Mouse (Mus musculus): ENCODE results near the gene Slc25a1. TPM values are rescaled to one million over a fixed set of nuclear protein-coding genes. Genes with fewer than 3 reads are reported as not detected.
"Not testable (repeated sequence)": the region's sequence is repeated elsewhere in the genome, so short reads cannot be mapped to it uniquely, and the experiment has no call there.

The Slc25a1 gene
- polyA plus RNA-seq (2014; fragmentation: Nextera tagmentation; extraction: Ambion mirVana) = 25.4 and 25.5 TPM in 2 replicates

DNA sequence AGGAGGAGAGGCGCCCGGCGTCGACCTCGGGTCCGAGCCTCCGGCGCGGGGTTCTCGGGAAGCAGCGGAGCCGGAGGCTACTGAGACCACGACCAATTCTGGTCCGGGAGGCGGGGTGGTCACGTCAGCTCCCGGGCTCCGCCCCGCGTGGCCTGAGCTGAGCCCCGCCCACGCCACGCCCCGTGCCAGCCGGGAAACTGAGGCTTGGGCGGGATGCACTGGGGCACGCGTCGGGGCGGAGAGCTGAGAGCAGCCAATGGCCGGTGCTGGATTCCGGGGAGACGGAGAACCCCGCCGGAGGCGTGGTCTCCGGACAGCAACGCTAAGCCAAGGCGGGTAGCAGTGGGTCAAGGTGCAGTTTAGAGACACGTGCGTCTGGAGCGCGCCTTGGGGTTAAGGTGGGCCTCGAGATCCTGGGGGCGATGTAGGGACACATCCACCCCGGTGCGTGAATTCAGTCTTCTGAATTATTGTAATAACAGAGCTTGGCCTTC lies at the start of gene Slc25a1:
Gene Slc25a1 (minus strand): TSS at position 133 of the 494 bp plus-strand sequence.
- Histone ChIP-seq H3K27me3 (ENCODE audit: control insufficient read depth, insufficient read depth, low read length) (no peaks in the 10 kb centered on the region), H3K9ac (ENCODE audit: low read length) (peak within 1 kb of the TSS; percentile 86), H3K36me3 (ENCODE audit: control insufficient read depth, insufficient read depth, low read length) (peaks cover 18% of the 10 kb centered on the region), H3K4me2 (ENCODE audit: low read length) (peak within 1 kb of the TSS; percentile 97), H3K9me3 (ENCODE audit: control insufficient read depth, low read length) (no peaks in the 10 kb centered on the region), H3K27ac (replicated peaks in 1 of 2; ENCODE audit: control insufficient read depth in 1 of 2, insufficient read depth in 1 of 2, low read depth in 2 of 2, low read length in 2 of 2) (peak within 1 kb of the TSS; percentile 39 to 50; a peak in 3 of 4 replicates), H3K4me1 (ENCODE audit: control insufficient read depth in 2 of 2, insufficient read depth in 2 of 2, low read length in 2 of 2) (peaks cover 2 to 6% of the 10 kb centered on the region in 2 experiments; a peak in 2 of 4 replicates), H3K4me3 (ENCODE audit: control insufficient read depth in 1 of 2, insufficient read depth in 1 of 2, low read depth in 1 of 2, low read length in 2 of 2) (peak within 1 kb of the TSS; percentile 87 to 92)
- peak; percentile 51 for ATAC-seq (ENCODE audit: insufficient number of reproducible peaks, insufficient read depth, low FRiP score, low read depth)
- under 1% methylated on average over 43 of the region's 47 CpGs for WGBS

DNA sequence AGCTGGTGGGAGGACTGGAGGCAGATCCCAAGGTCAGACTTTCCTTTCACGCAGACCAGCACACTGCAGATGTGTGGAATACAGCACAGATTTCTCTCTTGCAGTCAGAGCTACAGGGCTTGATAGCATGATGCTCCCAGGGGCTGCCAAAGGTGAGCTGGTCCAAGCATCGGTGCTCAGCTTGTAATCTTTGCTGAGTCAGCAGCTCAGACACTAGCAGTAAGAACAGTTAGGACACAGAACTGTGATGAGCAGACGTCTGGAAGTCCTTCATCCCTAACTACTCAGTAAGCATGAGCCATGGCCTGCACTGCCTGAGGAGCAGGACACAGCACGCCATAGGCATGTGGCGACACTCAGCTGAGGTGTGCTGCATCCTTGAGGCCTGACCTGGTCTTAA lies 43.8 kb upstream of the Slc25a1 start:
- Histone ChIP-seq H3K9ac (ENCODE audit: low read length) (no peak overlapping the region), H3K27me3 (ENCODE audit: control insufficient read depth, insufficient read depth, low read length) (no peaks in the 10 kb centered on the region), H3K36me3 (ENCODE audit: control insufficient read depth, insufficient read depth, low read length) (no peaks in the 10 kb centered on the region), H3K4me2 (ENCODE audit: low read length) (no peak overlapping the region), H3K27ac (replicated peaks in 1 of 2; ENCODE audit: control insufficient read depth in 1 of 2, insufficient read depth in 1 of 2, low read depth in 2 of 2, low read length in 2 of 2) (no peak overlapping the region), H3K4me1 (ENCODE audit: control insufficient read depth in 2 of 2, insufficient read depth in 2 of 2, low read length in 2 of 2) (no peaks in the 10 kb centered on the region), H3K4me3 (ENCODE audit: control insufficient read depth in 1 of 2, insufficient read depth in 1 of 2, low read depth in 1 of 2, low read length in 2 of 2) (no peak overlapping the region), H3K9me3 (ENCODE audit: control insufficient read depth, low read length) (no peaks in the 10 kb centered on the region)
- WGBS = 64% methylated on average over 5 of the region's 5 CpGs
- ATAC-seq (ENCODE audit: insufficient number of reproducible peaks, insufficient read depth, low FRiP score, low read depth) = no peak

DNA sequence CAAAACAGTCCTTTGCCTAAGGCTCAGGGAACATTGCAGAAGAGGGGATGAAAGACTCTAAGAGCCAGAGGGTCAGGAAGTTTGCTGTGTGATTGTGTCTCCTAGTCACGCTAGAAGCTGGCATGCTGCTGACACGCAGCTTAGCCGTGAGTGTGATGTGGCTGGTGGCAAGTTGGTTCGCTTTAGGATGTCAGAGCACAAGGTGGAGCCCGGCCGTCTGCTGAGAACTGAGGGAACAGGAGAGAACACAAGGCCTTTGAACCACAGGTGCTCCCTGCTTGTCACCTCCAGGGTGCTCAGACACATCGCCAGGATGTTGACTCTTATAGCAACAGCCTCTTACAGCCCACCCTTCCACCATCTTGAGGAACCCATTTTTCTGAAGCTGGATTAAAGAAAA lies 34.1 kb upstream of the Slc25a1 start:
- Histone ChIP-seq H3K4me1 (ENCODE audit: control insufficient read depth in 2 of 2, insufficient read depth in 2 of 2, low read length in 2 of 2) (no peaks in the 10 kb centered on the region), H3K36me3 (ENCODE audit: control insufficient read depth, insufficient read depth, low read length) (no peaks in the 10 kb centered on the region), H3K4me2 (ENCODE audit: low read length) (no peak overlapping the region), H3K9ac (ENCODE audit: low read length) (no peak overlapping the region), H3K27me3 (ENCODE audit: control insufficient read depth, insufficient read depth, low read length) (no peaks in the 10 kb centered on the region), H3K27ac (replicated peaks in 1 of 2; ENCODE audit: control insufficient read depth in 1 of 2, insufficient read depth in 1 of 2, low read depth in 2 of 2, low read length in 2 of 2) (no peak overlapping the region), H3K4me3 (ENCODE audit: control insufficient read depth in 1 of 2, insufficient read depth in 1 of 2, low read depth in 1 of 2, low read length in 2 of 2) (no peak overlapping the region), H3K9me3 (ENCODE audit: control insufficient read depth, low read length) (no peaks in the 10 kb centered on the region)
- ATAC-seq (ENCODE audit: insufficient number of reproducible peaks, insufficient read depth, low FRiP score, low read depth) = no peak
- 67% methylated on average over 7 of the region's 7 CpGs for WGBS

DNA sequence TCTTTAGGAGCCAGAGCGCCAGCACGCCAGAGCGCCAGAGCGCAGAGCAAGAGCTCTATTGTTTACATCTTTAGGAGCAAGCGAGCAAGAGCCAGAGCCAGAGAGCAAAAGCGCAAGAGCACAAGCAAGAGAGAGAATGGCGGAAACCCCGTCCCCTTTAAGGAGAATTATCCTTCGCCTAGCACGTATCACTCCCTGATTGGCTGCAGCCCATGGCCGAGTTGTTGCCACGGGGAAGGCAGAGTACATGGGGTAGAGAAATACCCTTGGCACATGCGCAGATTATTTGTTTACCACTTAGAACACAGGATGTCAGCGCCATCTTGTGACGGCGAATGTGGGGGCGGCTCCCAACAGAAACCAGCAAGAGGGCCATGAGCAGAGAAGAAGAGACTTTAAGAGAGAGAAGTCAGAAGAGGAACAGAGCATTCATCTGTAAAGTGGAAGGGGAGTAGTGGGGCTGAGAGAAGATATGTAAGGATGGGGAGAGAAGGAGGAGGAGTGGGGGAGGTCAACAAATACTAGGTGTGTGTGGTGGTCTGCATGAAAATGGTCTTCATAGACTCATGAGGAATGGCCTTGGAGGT lies 28.1 kb upstream of the Slc25a1 start:
- not testable (repeated sequence) for H3K27ac ChIP-seq (replicated peaks in 1 of 2; ENCODE audit: control insufficient read depth in 1 of 2, insufficient read depth in 1 of 2, low read depth in 2 of 2, low read length in 2 of 2); H3K27me3 ChIP-seq (ENCODE audit: control insufficient read depth, insufficient read depth, low read length); H3K36me3 ChIP-seq (ENCODE audit: control insufficient read depth, insufficient read depth, low read length); H3K4me1 ChIP-seq (ENCODE audit: control insufficient read depth in 2 of 2, insufficient read depth in 2 of 2, low read length in 2 of 2); ATAC-seq (ENCODE audit: insufficient number of reproducible peaks, insufficient read depth, low FRiP score, low read depth); H3K9ac ChIP-seq (ENCODE audit: low read length); H3K4me3 ChIP-seq (ENCODE audit: control insufficient read depth in 1 of 2, insufficient read depth in 1 of 2, low read depth in 1 of 2, low read length in 2 of 2); H3K4me2 ChIP-seq (ENCODE audit: low read length); H3K9me3 ChIP-seq (ENCODE audit: control insufficient read depth, low read length)
- WGBS = 96% methylated on average over 15 of the region's 17 CpGs

DNA sequence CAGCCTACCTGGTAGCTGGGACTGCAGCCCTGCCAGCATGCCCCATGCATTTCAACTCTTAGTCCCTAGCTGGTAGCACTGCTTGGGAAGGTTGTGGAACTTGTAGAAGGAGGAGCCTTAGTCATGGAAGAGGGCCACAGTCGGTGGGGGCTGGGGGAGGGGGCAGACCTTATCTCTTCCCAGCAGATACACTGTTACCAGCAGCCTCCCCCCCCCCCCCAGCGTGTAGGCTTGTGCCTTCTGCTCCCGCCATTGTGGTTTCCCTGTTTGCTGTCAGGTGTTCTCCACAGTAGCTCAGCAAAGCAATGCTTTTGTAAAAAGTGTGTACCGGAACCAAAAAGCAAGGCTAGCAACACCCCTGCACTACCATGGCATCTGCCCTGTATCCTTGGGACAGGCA lies 23.6 kb upstream of the Slc25a1 start:
- Histone ChIP-seq H3K4me2 (ENCODE audit: low read length) (no peak overlapping the region), H3K27me3 (ENCODE audit: control insufficient read depth, insufficient read depth, low read length) (no peaks in the 10 kb centered on the region), H3K9me3 (ENCODE audit: control insufficient read depth, low read length) (no peaks in the 10 kb centered on the region), H3K9ac (ENCODE audit: low read length) (no peak overlapping the region), H3K27ac (replicated peaks in 1 of 2; ENCODE audit: control insufficient read depth in 1 of 2, insufficient read depth in 1 of 2, low read depth in 2 of 2, low read length in 2 of 2) (no peak overlapping the region), H3K4me3 (ENCODE audit: control insufficient read depth in 1 of 2, insufficient read depth in 1 of 2, low read depth in 1 of 2, low read length in 2 of 2) (no peak overlapping the region), H3K36me3 (ENCODE audit: control insufficient read depth, insufficient read depth, low read length) (no peaks in the 10 kb centered on the region), H3K4me1 (ENCODE audit: control insufficient read depth in 2 of 2, insufficient read depth in 2 of 2, low read length in 2 of 2) (no peaks in the 10 kb centered on the region)
- 68% methylated on average over 3 of the region's 4 CpGs for WGBS
- no peak for ATAC-seq (ENCODE audit: insufficient number of reproducible peaks, insufficient read depth, low FRiP score, low read depth)

DNA sequence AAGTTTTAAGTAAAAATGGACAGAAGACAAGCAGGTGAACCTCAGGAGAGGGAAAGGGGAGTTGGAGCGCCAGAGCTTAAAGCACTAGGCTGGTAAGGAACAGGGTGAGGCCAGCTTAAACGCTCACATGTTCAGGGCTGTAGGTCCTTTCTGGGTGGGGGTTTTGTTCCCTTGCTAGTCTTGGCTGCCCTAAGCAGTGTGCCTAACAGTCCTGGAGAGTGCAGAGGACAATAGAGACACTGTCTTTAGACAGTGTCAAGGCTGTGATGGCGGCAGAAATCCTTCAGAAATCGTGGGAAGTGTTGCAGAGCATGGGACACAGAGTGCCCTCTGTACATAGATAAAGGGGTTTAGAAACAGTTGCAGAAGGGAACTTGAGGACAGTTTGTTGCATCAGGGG lies 22.0 kb upstream of the Slc25a1 start:
- Histone ChIP-seq H3K9ac (ENCODE audit: low read length) (no peak overlapping the region), H3K9me3 (ENCODE audit: control insufficient read depth, low read length) (no peaks in the 10 kb centered on the region), H3K36me3 (ENCODE audit: control insufficient read depth, insufficient read depth, low read length) (no peaks in the 10 kb centered on the region), H3K27me3 (ENCODE audit: control insufficient read depth, insufficient read depth, low read length) (no peaks in the 10 kb centered on the region), H3K4me2 (ENCODE audit: low read length) (no peak overlapping the region), H3K4me3 (ENCODE audit: control insufficient read depth in 1 of 2, insufficient read depth in 1 of 2, low read depth in 1 of 2, low read length in 2 of 2) (no peak overlapping the region), H3K4me1 (ENCODE audit: control insufficient read depth in 2 of 2, insufficient read depth in 2 of 2, low read length in 2 of 2) (no peaks in the 10 kb centered on the region), H3K27ac (replicated peaks in 1 of 2; ENCODE audit: control insufficient read depth in 1 of 2, insufficient read depth in 1 of 2, low read depth in 2 of 2, low read length in 2 of 2) (no peak overlapping the region)
- ATAC-seq (ENCODE audit: insufficient number of reproducible peaks, insufficient read depth, low FRiP score, low read depth) = no peak
- 67% methylated on average over 4 of the region's 4 CpGs for WGBS

DNA sequence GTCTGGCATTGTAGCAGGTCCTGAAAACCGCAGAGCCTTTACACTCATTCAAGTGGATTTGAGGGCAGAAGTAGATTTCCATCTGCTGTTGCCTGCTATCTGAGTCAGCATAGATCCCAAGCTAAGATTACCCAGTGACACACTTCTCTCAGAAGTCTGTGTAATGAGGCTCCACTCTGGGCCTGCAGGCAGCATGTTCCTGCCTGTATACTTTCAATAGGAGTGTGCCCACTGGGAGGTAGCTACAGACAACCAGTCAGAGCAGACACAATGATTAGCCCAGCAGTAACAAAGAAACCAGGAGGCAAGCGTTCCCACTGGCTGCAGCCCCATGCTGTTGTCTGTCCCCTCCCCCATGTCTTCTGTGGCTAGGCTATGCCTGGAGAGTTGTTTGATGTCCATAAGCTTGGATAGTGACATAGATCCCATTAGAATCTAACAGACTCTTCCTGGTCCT lies 21.4 kb upstream of the Slc25a1 start:
- Histone ChIP-seq H3K27ac (replicated peaks in 1 of 2; ENCODE audit: control insufficient read depth in 1 of 2, insufficient read depth in 1 of 2, low read depth in 2 of 2, low read length in 2 of 2) (no peak overlapping the region), H3K27me3 (ENCODE audit: control insufficient read depth, insufficient read depth, low read length) (no peaks in the 10 kb centered on the region), H3K9me3 (ENCODE audit: control insufficient read depth, low read length) (no peaks in the 10 kb centered on the region), H3K4me3 (ENCODE audit: control insufficient read depth in 1 of 2, insufficient read depth in 1 of 2, low read depth in 1 of 2, low read length in 2 of 2) (no peak overlapping the region), H3K9ac (ENCODE audit: low read length) (no peak overlapping the region), H3K36me3 (ENCODE audit: control insufficient read depth, insufficient read depth, low read length) (no peaks in the 10 kb centered on the region), H3K4me1 (ENCODE audit: control insufficient read depth in 2 of 2, insufficient read depth in 2 of 2, low read length in 2 of 2) (no peaks in the 10 kb centered on the region), H3K4me2 (ENCODE audit: low read length) (no peak overlapping the region)
- no peak for ATAC-seq (ENCODE audit: insufficient number of reproducible peaks, insufficient read depth, low FRiP score, low read depth)
- WGBS = 50% methylated on average over 2 of the region's 2 CpGs

Measured in heart, embryonic 14.5 days (tissue).